Mouse (Mus musculus) hindbrain, postnatal 0 days (tissue): ENCODE data around the gene Gfral. TPM values are rescaled to one million over a fixed set of nuclear protein-coding genes. Genes with fewer than 3 reads are reported as not detected.

ENCODE experiments used
- ATAC-seq: fragments of 200-750 bp; cut with Nextera tagmentation; 2 replicates; pipeline ENCODE4 v1.8.0; 2017; ENCODE audit warnings: mild to moderate bottlenecking, moderate TSS enrichment, moderate library complexity
- DNase-seq: peaks from one replicate; pipeline ENCODE4 v3.0.0-alpha.2; 2015; ENCODE audit warnings: low spot score
- H3K27ac ChIP-seq: fragments of 300-500 bp; sonication (generic); 2 replicates; pipeline ENCODE4 v1.5.1; 2014; ENCODE audit warnings: mild to moderate bottlenecking
- H3K27me3 ChIP-seq: fragments of 300-500 bp; sonication (generic); 2 replicates; pipeline ENCODE4 v1.6.1; 2014; ENCODE audit warnings: low read length, mixed read lengths; ENCODE audit not compliant: insufficient read depth
- H3K36me3 ChIP-seq: fragments of 300-500 bp; sonication (generic); 2 replicates; pipeline ENCODE4 v1.6.1; 2014; ENCODE audit warnings: low read length, mixed read lengths; ENCODE audit not compliant: insufficient read depth
- H3K4me1 ChIP-seq: fragments of 300-500 bp; sonication (generic); 2 replicates; pipeline ENCODE4 v1.6.1; 2014; ENCODE audit warnings: antibody characterized with exemption, low read length, mixed read lengths; ENCODE audit not compliant: insufficient read depth
- H3K4me2 ChIP-seq: fragments of 300-500 bp; sonication (generic); 2 replicates; pipeline ENCODE4 v1.6.1; 2014; ENCODE audit warnings: low read depth, mild to moderate bottlenecking, low read length, moderate library complexity, mixed read lengths
- H3K4me3 ChIP-seq: fragments of 300-500 bp; sonication (generic); 2 replicates; pipeline ENCODE4 v1.5.1; 2014; ENCODE audit warnings: low read length
- H3K9ac ChIP-seq: fragments of 300-500 bp; sonication (generic); replicated peaks from 2 replicates; pipeline ENCODE4 v1.6.1; 2014; ENCODE audit warnings: mild to moderate bottlenecking, low read length, moderate library complexity, mixed read lengths
- H3K9me3 ChIP-seq: fragments of 300-500 bp; sonication (generic); 2 replicates; pipeline ENCODE4 v1.6.1; 2016; ENCODE audit warnings: low read length, mixed read lengths
- CTCF ChIP-seq: IDR thresholded peaks from 2 replicates; pipeline ENCODE4 v1.5.1; 2016; ENCODE audit warnings: antibody characterized with exemption, control low read depth, low read depth
- WGBS: fragments of 180-500 bp; shearing (Covaris S2); extraction: QIAGEN DNeasy Blood & Tissue Kit; methylation state at CpG from one replicate; pipeline ENCODE4 v1.1.7; 2014; 5-methylcytosine and 5-hydroxymethylcytosine counted together
- polyA plus RNA-seq: library from polyadenylated mRNA; unstranded; fragments of >200 nt; fragmentation: Nextera tagmentation; extraction: Ambion mirVana; gene quantifications from 2 replicates; pipeline ENCODE4 v1.2.1, GENCODE M21; 2015
- total RNA-seq: library from RNA; depleted of rRNA; stranded (reverse); fragments of >200 nt; gene quantifications from 2 replicates; pipeline ENCODE4 v1.2.3, GENCODE M21; 2014

Gene Gfral
- total and polyA plus RNA-seq, 2 experiments from 2014 or later = 0.10 TPM; not detected in 1

DNA sequence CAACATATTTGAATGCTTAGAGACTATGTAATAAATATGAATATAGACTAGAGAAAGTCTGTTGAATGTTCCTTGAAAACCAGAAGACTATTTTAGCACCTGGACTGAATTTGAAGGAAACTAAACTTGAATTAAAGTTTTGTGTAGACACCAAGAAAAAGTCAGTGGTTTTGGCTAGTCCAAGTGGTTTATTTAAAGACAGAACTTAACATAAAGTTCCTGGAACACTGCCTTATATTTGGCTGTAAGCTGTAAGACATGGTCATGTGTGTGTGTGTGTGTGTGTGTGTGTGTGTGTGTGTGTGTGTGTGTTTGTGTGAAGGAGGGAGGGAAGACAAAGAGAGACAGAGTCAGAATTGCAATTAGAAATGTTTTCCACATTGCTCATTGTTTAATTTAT lies 34.2 kb downstream of the Gfral start:
- Histone ChIP-seq H3K4me3 (no peak overlapping the region), H3K36me3 (no peaks in the 10 kb centered on the region), H3K9ac (no peak overlapping the region), H3K9me3 (no peaks in the 10 kb centered on the region), H3K4me1 (no peaks in the 10 kb centered on the region), H3K27ac (no peak overlapping the region), H3K4me2 (no peak overlapping the region), H3K27me3 (no peaks in the 10 kb centered on the region)
- no peak for DNase-seq
- no peak for TF ChIP-seq CTCF
- no peak for ATAC-seq

DNA sequence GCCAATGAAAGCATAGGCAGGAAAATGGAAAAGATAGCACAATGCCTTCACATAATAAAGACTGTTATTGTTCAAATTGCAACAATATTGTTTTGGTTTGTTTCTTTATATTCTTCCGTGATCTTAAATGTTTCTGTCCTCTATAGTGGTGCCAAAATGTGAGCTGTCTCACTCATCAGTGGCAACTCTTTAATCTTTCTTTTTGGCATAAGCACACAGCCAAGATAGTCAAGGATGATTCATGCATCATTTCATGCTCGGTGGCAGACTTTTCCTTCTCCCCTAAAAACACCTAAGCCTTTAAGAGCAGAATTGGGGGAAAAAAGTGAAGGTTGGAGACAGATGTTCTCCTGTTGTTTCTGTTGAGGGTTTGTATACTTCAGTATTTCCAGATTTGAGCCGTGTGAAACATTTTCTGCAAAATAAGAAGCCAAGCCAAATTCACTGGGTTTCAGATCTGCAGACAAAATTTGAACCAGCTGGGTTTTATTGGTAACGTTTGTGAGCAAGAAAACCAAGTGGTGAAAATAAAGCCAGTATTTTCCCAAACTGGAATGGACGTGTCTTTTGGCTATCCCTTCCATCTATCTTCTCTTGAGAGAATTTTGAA lies 40.7 kb downstream of the Gfral start:
- 77% methylated on average over 5 of the region's 5 CpGs for WGBS
- no peaks in the 10 kb centered on the region for H3K9me3 ChIP-seq
- H3K36me3 ChIP-seq = no peaks in the 10 kb centered on the region
- H3K4me1 ChIP-seq = no peaks in the 10 kb centered on the region
- no peak overlapping the region for H3K27ac ChIP-seq
- no peak overlapping the region for H3K4me3 ChIP-seq
- no peak for TF ChIP-seq CTCF
- ATAC-seq (no peak), DNase-seq (no peak)
- no peak overlapping the region for H3K9ac ChIP-seq
- H3K27me3 ChIP-seq = no peaks in the 10 kb centered on the region
- H3K4me2 ChIP-seq = no peak overlapping the region

DNA sequence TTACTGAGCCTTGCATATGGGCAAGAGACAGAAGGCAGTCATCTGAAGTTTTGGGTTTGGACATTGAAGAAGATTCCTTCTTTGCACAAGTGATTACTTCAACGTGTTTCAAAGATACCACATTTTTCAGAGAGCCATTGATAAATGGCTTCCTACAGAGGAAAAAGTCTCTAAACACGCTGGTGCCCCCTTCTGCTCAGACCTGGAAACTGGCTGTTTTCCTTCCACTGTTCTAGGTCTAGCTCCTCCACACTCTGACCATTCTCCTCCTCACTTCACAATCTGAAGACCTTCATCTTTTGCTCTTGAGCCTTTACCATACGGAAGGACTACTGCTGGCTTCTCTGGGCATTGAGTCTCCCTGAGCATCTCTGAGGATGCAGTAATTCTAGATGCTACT lies 45.1 kb downstream of the Gfral start:
- Histone ChIP-seq H3K27ac (no peak overlapping the region), H3K9ac (no peak overlapping the region), H3K4me1 (no peaks in the 10 kb centered on the region), H3K4me2 (no peak overlapping the region), H3K9me3 (no peaks in the 10 kb centered on the region), H3K4me3 (no peak overlapping the region), H3K27me3 (no peaks in the 10 kb centered on the region), H3K36me3 (no peaks in the 10 kb centered on the region)
- DNase-seq (no peak), ATAC-seq (no peak)
- no peak for TF ChIP-seq CTCF
- 49% methylated on average over 3 of the region's 3 CpGs for WGBS

DNA sequence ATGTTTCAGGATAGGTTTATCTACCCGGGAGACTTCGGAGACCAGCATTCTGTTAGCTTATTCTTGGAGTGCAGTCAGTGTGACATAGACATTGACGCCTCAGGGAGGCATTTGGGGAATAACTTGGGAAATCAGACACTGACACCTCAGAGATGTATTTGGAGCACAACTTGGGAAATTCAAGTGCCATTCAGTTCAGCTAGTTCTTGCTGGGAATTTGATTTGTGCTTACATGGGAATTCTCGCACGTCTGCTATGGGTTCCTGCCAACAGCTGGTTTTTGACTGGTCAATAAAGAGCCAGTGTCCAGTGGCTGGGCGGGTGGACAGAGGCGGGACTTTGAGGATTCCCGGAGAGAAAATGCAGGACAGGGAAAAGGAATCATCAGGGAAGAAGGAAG lies 51.0 kb downstream of the Gfral start:
- Histone ChIP-seq H3K4me1 (no peaks in the 10 kb centered on the region), H3K9me3 (no peaks in the 10 kb centered on the region), H3K36me3 (no peaks in the 10 kb centered on the region), H3K9ac (no peak overlapping the region), H3K27ac (no peak overlapping the region), H3K4me3 (no peak overlapping the region), H3K4me2 (no peak overlapping the region), H3K27me3 (no peaks in the 10 kb centered on the region)
- 57% methylated on average over 8 of the region's 8 CpGs for WGBS
- DNase-seq = no peak
- no peak for TF ChIP-seq CTCF
- ATAC-seq = no peak

DNA sequence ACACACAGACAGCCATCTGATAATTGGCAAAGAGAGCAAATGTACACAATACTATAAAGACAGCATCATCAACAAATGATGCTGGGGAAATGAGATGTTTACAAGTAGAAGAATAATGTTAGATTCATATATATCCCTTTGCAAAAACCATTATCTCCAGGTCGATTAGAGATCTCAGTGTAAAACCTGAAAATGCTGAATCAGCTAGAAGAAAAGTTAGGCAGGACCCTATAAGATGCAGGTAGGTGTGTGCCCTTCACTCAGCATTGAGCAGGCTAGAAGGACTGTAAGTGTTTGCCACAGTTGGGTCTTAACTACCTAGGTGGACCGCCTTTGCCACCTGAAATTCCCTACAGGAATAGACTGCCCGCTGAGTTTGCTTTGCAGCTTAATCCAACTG lies 67.9 kb downstream of the Gfral start:
- DNase-seq = no peak
- Histone ChIP-seq H3K36me3 (no peaks in the 10 kb centered on the region), H3K9me3 (no peaks in the 10 kb centered on the region), H3K27me3 (no peaks in the 10 kb centered on the region), H3K4me2 (no peak overlapping the region), H3K4me1 (no peaks in the 10 kb centered on the region), H3K9ac (no peak overlapping the region), H3K4me3 (no peak overlapping the region), H3K27ac (no peak overlapping the region)
- no peak for TF ChIP-seq CTCF
- no peak for ATAC-seq
- 55% methylated on average over 3 of the region's 3 CpGs for WGBS

DNA sequence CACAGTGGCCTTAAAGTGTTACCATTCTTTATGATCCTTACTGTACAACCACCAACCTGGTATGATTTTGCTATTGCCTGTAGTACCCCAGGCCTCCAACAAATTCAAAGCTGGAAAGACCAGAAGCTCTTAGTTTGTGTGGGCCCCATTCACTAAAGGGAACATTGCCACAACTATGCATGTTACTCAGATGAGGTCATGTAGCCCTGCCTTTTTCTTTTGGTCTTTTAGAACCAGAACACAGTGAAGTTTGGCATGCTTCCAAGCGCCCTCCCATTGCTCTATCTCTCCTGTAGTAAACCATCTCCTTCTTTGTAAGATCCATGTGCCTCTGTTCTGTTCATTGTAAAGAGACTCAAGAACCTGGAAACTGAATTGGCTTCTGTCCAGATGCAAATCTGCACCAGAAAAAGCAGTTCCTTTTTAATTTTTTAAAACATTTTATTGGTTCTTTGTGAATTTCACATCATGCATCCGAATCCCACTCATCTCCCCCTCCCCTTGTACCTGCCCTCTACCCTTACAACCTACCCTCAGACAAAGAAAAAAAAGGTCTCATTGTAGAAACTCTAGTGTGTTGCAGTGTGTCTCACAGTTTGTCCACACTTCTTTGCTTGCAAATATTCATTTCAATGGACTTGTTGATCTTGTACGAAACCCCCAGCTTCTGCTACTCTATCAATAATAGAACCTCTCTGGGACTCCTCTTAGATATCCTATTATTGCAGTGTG lies 74.9 kb downstream of the Gfral start:
- 0 out of 2 replicates have a peak, but pooled peaks have one; percentile 24 for ATAC-seq
- Histone ChIP-seq H3K9me3 (no peaks in the 10 kb centered on the region), H3K4me3 (no peak overlapping the region), H3K9ac (no peak overlapping the region), H3K27me3 (no peaks in the 10 kb centered on the region), H3K4me2 (no peak overlapping the region), H3K27ac (no peak overlapping the region), H3K4me1 (no peaks in the 10 kb centered on the region), H3K36me3 (no peaks in the 10 kb centered on the region)
- peak; percentile 43 for DNase-seq
- TF ChIP-seq CTCF = no peak
- 64% methylated on average over 3 of the region's 3 CpGs for WGBS

DNA sequence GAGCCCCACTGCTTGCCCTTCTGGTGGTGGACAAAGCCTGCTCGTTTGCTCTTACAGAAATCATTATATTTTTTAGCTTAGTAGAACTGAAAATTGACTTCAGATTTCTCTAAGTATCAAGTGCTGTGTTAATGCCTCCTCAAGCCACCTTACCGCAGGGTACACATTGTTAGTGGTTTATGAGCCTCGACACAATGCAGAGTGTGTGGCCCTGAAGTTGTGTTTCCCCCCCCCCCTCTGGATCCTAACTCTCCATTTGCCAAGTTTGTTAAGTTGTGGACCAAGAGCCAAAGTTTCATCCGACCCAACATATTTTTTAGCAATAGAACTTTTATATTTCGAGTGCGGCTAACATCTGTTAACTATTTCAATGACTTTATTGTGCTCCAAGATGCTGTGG lies 79.4 kb downstream of the Gfral start:
- Histone ChIP-seq H3K4me1 (no peaks in the 10 kb centered on the region), H3K4me3 (no peak overlapping the region), H3K9me3 (no peaks in the 10 kb centered on the region), H3K27me3 (no peaks in the 10 kb centered on the region), H3K9ac (no peak overlapping the region), H3K36me3 (no peaks in the 10 kb centered on the region), H3K4me2 (no peak overlapping the region), H3K27ac (no peak overlapping the region)
- ATAC-seq (no peak), DNase-seq (no peak)
- TF ChIP-seq CTCF = no peak
- WGBS = 82% methylated on average over 6 of the region's 6 CpGs
